ENCODE assay signal across 14 mouse cellular contexts in genomic region chr6:67300300-67300699, GRCm38 (mm10).
DNase-seq lines count a peak whose midpoint lies in the region; ATAC-seq lines count a peak whose summit lies in the region.
"Had no signal": no experiment of that assay in that cellular context is flagged by ENCODE, and none has a peak within 500 bp of the region (broad histone marks: within the 10 kb centered on the region; RNA-seq: fewer than 3 reads in every experiment).

No protein-coding gene starts in this region.

- H3K27me3 ChIP-seq in heart, embryonic 16.5 days (ENCODE audit: control insufficient read depth, insufficient read depth, low read length): no peaks in the 10 kb centered on the region
- H3K27me3 ChIP-seq in heart, embryonic 11.5 days (ENCODE audit: control insufficient read depth, insufficient read depth, low read length): no peaks in the 10 kb centered on the region
- no peaks in the 10 kb centered on the region for H3K27me3 ChIP-seq in intestine, embryonic 16.5 days (replicated peaks; ENCODE audit: control insufficient read depth, insufficient read depth, low read length)
- H3K27me3 ChIP-seq in stomach, embryonic 15.5 days (replicated peaks): no peaks in the 10 kb centered on the region
- H3K27me3 ChIP-seq in hindbrain, embryonic 16.5 days (replicated peaks; ENCODE audit: control insufficient read depth, insufficient read depth, low read length): no peaks in the 10 kb centered on the region
- H3K27me3 ChIP-seq: forebrain, embryonic 12.5 days; neural tube, embryonic 13.5 days had no signal

- H3K9me3 ChIP-seq in heart, embryonic 16.5 days (replicated peaks; ENCODE audit: control insufficient read depth, low read length): no peaks in the 10 kb centered on the region
- no peaks in the 10 kb centered on the region for H3K9me3 ChIP-seq in heart, embryonic 11.5 days (replicated peaks; ENCODE audit: control insufficient read depth, low read length)
- H3K9me3 ChIP-seq in intestine, embryonic 16.5 days (ENCODE audit: control insufficient read depth, low read length): no peaks in the 10 kb centered on the region
- H3K9me3 ChIP-seq in stomach, embryonic 15.5 days: no peaks in the 10 kb centered on the region
- no peaks in the 10 kb centered on the region for H3K9me3 ChIP-seq in hindbrain, embryonic 16.5 days (ENCODE audit: control insufficient read depth, low read length)
- H3K9me3 ChIP-seq: forebrain, embryonic 12.5 days; hindbrain, embryonic 10.5 days; neural tube, embryonic 13.5 days had no signal

- peak overlapping the region; percentile 26; the same call in 1 of the 2 replicates for H3K4me2 ChIP-seq in heart, embryonic 16.5 days (ENCODE audit: low read depth, low read length)
- no peak overlapping the region for H3K4me2 ChIP-seq in heart, embryonic 11.5 days
- peak overlapping the region; percentile 27; the same call in 1 of the 2 replicates for H3K4me2 ChIP-seq in intestine, embryonic 16.5 days (ENCODE audit: low read depth, low read length)
- no peak overlapping the region for H3K4me2 ChIP-seq in stomach, embryonic 15.5 days
- H3K4me2 ChIP-seq in hindbrain, embryonic 16.5 days (ENCODE audit: low read length): no peak overlapping the region
- H3K4me2 ChIP-seq: forebrain, embryonic 12.5 days; neural tube, embryonic 13.5 days had no signal

- no peak for ATAC-seq in heart, embryonic 16.5 days (replicated peaks; ENCODE audit: extremely low read depth, insufficient read depth, low FRiP score)
- no peak for ATAC-seq in heart, embryonic 11.5 days (replicated peaks; ENCODE audit: insufficient number of reproducible peaks, low FRiP score, low TSS enrichment)
- peak; percentile 93 for ATAC-seq in intestine, embryonic 16.5 days
- ATAC-seq in stomach, embryonic 15.5 days (ENCODE audit: insufficient read depth, low FRiP score, low read depth): peak; percentile 57; the same call in 1 of the 2 replicates
- ATAC-seq in hindbrain, embryonic 16.5 days: no peak

- DNase-seq in kidney, postnatal 25 days: peak; percentile 54 to 63
- no peak for DNase-seq in adrenal gland, postnatal 4 days (ENCODE audit: low spot score in 2 of 2)
- no peak for DNase-seq in layer of hippocampus, postnatal 14 days (ENCODE audit: low spot score in 2 of 2)
- DNase-seq: layer of hippocampus, adult 9-11 months; right cerebral cortex, postnatal 14 days; thymus, adult 18-20 months had no signal

- H3K36me3 ChIP-seq in heart, embryonic 16.5 days (ENCODE audit: control insufficient read depth, insufficient read depth): no peaks in the 10 kb centered on the region
- no peaks in the 10 kb centered on the region for H3K36me3 ChIP-seq in heart, embryonic 11.5 days (ENCODE audit: control insufficient read depth, insufficient read depth, low read length)
- H3K36me3 ChIP-seq in intestine, embryonic 16.5 days (ENCODE audit: control insufficient read depth, insufficient read depth, low read length): no peaks in the 10 kb centered on the region
- H3K36me3 ChIP-seq in stomach, embryonic 15.5 days: no peaks in the 10 kb centered on the region
- H3K36me3 ChIP-seq in hindbrain, embryonic 16.5 days (ENCODE audit: control insufficient read depth, insufficient read depth, low read length): no peaks in the 10 kb centered on the region
- H3K36me3 ChIP-seq: forebrain, embryonic 12.5 days; hindbrain, embryonic 10.5 days; neural tube, embryonic 13.5 days had no signal

- WGBS in heart, embryonic 16.5 days: 46% methylated on average over 4 of the region's 4 CpGs
- WGBS in heart, embryonic 11.5 days (ENCODE audit: insufficient replicate concordance): 61% methylated on average over 4 of the region's 4 CpGs
- 34% methylated on average over 4 of the region's 4 CpGs for WGBS in intestine, embryonic 16.5 days
- WGBS in stomach, embryonic 15.5 days: 36% methylated on average over 4 of the region's 4 CpGs
- 75% methylated on average over 4 of the region's 4 CpGs for WGBS in hindbrain, embryonic 16.5 days

- no peak overlapping the region for H3K9ac ChIP-seq in heart, embryonic 16.5 days (ENCODE audit: low read length)
- no peak overlapping the region for H3K9ac ChIP-seq in heart, embryonic 11.5 days (ENCODE audit: low read depth, low read length)
- H3K9ac ChIP-seq in intestine, embryonic 16.5 days (ENCODE audit: low read depth, low read length): peak overlapping the region; percentile 29; the same call in 1 of the 2 replicates
- H3K9ac ChIP-seq in stomach, embryonic 15.5 days: no peak overlapping the region
- H3K9ac ChIP-seq in hindbrain, embryonic 16.5 days (ENCODE audit: low read depth, low read length): no peak overlapping the region
- H3K9ac ChIP-seq: forebrain, embryonic 12.5 days; neural tube, embryonic 13.5 days had no signal

- H3K4me3 ChIP-seq in heart, embryonic 16.5 days (ENCODE audit: low read length): no peak overlapping the region
- H3K4me3 ChIP-seq in heart, embryonic 11.5 days (ENCODE audit: low read depth, low read length): no peak overlapping the region
- H3K4me3 ChIP-seq in intestine, embryonic 16.5 days (ENCODE audit: low read length): no peak overlapping the region
- H3K4me3 ChIP-seq in stomach, embryonic 15.5 days (replicated peaks): no peak overlapping the region
- no peak overlapping the region for H3K4me3 ChIP-seq in hindbrain, embryonic 16.5 days (ENCODE audit: low read length)
- H3K4me3 ChIP-seq: forebrain, embryonic 12.5 days; hindbrain, embryonic 10.5 days; neural tube, embryonic 13.5 days had no signal

- peak overlapping the region; percentile 46; the same call in 1 of the 2 replicates for H3K27ac ChIP-seq in heart, embryonic 16.5 days (ENCODE audit: low read length)
- no peak overlapping the region for H3K27ac ChIP-seq in heart, embryonic 11.5 days (ENCODE audit: low read depth, low read length)
- peak overlapping the region; percentile 78 for H3K27ac ChIP-seq in intestine, embryonic 16.5 days (ENCODE audit: low read length)
- H3K27ac ChIP-seq in stomach, embryonic 15.5 days: peak overlapping the region; percentile 27
- H3K27ac ChIP-seq in hindbrain, embryonic 16.5 days (ENCODE audit: low read depth, low read length): no peak overlapping the region
- H3K27ac ChIP-seq: forebrain, embryonic 12.5 days; hindbrain, embryonic 10.5 days; neural tube, embryonic 13.5 days had no signal

- peaks cover 17% of the 10 kb centered on the region for H3K4me1 ChIP-seq in heart, embryonic 16.5 days (ENCODE audit: control insufficient read depth, insufficient read depth, low read length)
- peaks cover 4% of the 10 kb centered on the region for H3K4me1 ChIP-seq in heart, embryonic 11.5 days (ENCODE audit: control insufficient read depth, insufficient read depth, low read length)
- H3K4me1 ChIP-seq in intestine, embryonic 16.5 days (ENCODE audit: control insufficient read depth, insufficient read depth, low read length): peaks cover 16% of the 10 kb centered on the region
- no peaks in the 10 kb centered on the region; the same call in 1 of the 2 replicates for H3K4me1 ChIP-seq in stomach, embryonic 15.5 days
- no peaks in the 10 kb centered on the region for H3K4me1 ChIP-seq in hindbrain, embryonic 16.5 days (ENCODE audit: control insufficient read depth, insufficient read depth, low read depth, low read length)
- H3K4me1 ChIP-seq: forebrain, embryonic 12.5 days had no signal

Comparison
In these comparisons a context has a peak if more than half of its experiments do, and no peak if none do; other contexts are left out.
1. H3K27ac ChIP-seq: peak in heart, embryonic 16.5 days (single experiment), intestine, embryonic 16.5 days (single experiment) and stomach, embryonic 15.5 days (single experiment); none in heart, embryonic 11.5 days (single experiment) and hindbrain, embryonic 16.5 days (single experiment).
2. H3K4me2 ChIP-seq: peak in heart, embryonic 16.5 days (single experiment) and intestine, embryonic 16.5 days (single experiment); none in heart, embryonic 11.5 days (single experiment), stomach, embryonic 15.5 days (single experiment) and hindbrain, embryonic 16.5 days (single experiment).
3. ATAC-seq: peak in intestine, embryonic 16.5 days (single experiment) and stomach, embryonic 15.5 days (single experiment); none in heart, embryonic 16.5 days (single experiment), heart, embryonic 11.5 days (single experiment) and hindbrain, embryonic 16.5 days (single experiment).
4. DNase-seq: peak in kidney, postnatal 25 days (2 of 2); none in adrenal gland, postnatal 4 days (0 of 2) and layer of hippocampus, postnatal 14 days (0 of 2).